Mouse (Mus musculus) E14TG2a.4 (cell line): ENCODE results near the gene Eif3c.

Source experiments
- CTCF ChIP-seq: conservative IDR thresholded peaks from 2 replicates; pipeline ENCODE4 v1.5.1; 2014; ENCODE audit warnings: low read length
- NANOG ChIP-seq: IDR thresholded peaks from 2 replicates; pipeline ENCODE4 v1.6.1; 2014; ENCODE audit warnings: borderline replicate concordance, low read length, mixed read lengths
- POU5F1 ChIP-seq: IDR thresholded peaks from 2 replicates; pipeline ENCODE4 v1.6.1; 2014; ENCODE audit warnings: low read length, borderline replicate concordance

DNA sequence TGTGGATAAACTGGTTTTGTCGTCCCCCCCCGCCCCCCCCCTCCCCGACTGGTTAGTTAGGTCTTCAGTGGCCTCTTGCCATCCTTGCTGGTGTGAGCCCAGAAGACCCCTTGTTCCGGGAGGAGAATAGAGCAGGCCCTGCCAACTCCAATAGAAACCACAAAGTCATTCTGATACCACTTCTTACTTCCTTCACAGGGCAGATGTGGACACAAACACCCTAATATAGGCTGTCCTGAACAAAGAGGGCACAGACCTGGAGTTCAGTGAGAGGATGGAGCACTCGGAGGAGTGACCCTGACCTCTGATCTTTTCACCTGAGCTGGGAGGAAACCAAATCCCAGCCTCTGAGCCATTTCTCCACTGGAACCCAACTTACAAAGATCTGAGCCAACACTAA, 35.7 kb upstream of the Eif3c start:
- TF ChIP-seq CTCF (no peak), POU5F1 (no peak), NANOG (no peak)
